Mouse (Mus musculus): ENCODE measurements around the gene Cxcl14.

The Cxcl14 gene

DNA sequence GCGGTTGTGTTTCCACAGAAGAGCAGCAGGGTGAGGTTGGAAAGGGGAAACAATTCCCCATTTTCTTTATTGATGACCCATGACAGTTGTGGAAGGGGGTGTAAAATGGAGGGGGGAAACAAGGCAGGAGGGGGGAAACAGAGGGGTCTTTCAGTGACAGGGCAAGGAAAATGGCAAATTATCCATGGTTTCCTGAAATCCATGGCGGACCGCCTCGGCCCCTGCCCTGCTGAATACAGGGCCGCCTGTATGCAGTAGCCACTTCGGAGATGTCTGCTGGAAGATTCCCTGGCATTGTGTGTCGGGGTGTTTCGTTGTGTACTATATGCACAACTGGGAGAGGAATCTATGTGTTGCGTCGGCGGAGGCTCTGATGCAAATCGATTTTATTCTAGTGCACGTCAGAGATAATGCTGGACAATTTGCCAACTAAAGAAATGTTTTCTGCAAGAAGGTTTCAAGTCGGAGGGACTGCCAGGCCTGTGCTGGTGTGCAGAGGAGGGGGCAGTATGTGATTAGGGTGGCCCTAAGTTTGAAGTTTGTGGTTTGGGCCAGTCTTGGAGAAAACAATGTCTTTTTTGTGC lies 39.5 kb downstream of the Cxcl14 start:
- in situ Hi-C loops (cut with MboI; ENCODE audit: unreplicated experiment in 2 of 2), result no loop called here

DNA sequence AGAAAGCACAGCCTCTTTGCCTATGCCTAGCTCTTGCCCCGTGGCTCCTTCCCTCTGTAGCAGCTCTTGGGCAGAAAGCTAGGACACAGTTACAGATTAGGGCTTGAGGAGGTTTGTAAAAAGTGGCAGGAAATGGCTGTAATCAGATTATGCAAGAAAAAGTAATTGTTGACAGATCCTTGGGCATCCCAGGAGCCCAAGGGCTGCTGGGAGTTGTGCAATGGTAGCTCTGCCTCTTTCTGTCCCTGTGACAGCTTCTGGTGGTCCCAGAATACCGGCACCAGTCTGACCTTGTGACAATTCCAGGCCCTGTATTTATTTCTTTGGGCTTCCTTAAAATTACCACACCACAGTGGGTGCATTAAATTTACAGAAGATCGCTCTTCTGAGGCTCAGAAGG lies 43.0 kb downstream of the Cxcl14 start:
- in situ Hi-C loops (cut with MboI; ENCODE audit: unreplicated experiment in 2 of 2), result no loop called here

DNA sequence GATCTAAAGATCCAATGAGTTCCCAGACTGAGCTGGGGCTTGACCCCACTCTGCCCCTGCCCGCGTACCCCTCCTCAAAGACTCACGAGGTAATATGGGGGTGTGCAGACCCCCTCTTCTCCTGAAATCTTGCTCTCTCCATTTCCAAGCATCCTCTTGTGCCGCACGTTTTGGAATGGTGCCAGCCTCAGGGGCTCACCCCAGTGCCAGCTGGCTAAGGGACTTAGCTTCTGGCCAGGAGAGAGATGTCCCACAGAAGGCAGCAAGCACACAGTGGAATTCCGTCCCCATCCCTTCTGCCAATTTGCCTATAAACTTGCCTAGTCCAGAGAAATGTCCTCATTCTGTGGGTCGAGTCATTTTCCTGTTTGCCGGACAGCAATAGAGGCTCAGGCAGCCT lies 43.6 kb downstream of the Cxcl14 start:
- in situ Hi-C loops (cut with MboI; ENCODE audit: unreplicated experiment in 2 of 2), result no loop called here

DNA sequence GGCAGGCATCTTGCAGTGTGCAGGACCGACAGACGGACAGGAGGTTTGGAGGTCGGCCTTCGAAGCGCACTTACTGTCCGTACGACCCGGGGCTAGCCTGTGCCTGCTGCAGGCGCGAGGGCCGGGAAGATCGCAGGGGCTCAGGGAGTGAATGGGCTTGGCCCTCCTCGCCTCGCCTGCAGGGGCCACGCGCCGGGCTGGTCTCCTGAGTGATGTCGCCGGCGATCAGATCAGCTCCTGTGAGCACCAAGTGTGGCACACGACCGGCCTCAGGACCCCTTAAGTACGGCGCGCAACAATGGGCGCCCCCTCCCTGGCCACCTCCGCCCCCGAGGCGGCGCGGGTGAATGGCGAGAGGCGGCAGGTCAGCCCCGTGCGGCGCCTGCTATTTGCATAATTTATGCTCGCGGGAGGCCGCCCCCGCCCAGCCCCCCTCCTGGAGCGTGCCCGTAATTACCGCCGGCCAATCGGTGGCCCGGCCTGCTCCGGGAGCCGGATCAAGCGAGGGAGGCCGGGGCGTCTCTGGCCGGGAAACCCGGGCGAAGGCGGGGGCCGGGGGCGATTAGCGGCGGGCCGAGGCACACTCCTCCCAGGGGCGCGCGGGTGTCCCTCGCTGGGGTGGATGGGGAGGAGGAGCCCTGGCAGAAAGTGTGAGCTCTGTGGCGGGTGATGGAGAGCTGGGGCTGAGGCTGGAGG lies 44.3 kb downstream of the Cxcl14 start, which contains the start of gene Neurog1:
Gene Neurog1 (minus strand): TSS at position 240 of the 696 bp plus-strand sequence.
- in situ Hi-C loops (cut with MboI; ENCODE audit: unreplicated experiment in 2 of 2), result no loop called here

DNA sequence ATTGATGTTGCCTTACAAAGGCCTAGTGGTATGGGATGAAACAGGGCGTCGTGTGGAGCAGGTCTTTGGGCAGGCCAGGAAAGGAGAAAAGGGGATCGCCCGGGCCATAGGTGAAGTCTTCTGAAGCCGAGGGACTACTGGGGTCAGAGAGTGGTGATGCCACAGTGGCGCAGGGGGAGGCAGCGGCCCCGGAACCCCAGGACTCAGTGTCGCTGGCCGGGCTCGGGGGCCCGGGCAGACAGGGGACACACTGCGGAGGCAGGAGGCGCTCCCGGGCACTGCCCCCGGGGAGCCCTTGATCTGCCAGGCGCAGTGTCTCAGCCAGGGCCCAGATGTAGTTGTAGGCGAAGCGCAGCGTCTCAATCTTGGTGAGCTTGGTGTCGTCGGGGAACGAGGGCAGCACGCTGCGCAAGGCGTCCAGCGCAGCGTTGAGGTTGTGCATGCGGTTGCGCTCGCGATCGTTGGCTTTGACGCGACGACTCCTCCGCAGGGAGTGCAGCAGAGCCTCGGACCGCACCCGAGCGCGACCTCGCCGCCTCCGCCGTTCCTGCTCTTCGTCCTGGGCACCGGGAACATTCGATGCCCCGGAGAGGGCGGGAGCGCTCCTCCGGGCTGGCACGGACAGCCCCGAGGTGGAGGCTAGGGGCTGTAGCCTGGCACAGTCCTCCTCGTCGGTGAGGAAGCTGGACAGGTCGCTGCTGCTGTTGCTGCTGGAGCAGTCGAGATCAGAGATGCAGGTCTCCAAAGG lies 45.0 kb downstream of the Cxcl14 start:
- in situ Hi-C loops (cut with MboI; ENCODE audit: unreplicated experiment in 2 of 2), result no loop called here

DNA sequence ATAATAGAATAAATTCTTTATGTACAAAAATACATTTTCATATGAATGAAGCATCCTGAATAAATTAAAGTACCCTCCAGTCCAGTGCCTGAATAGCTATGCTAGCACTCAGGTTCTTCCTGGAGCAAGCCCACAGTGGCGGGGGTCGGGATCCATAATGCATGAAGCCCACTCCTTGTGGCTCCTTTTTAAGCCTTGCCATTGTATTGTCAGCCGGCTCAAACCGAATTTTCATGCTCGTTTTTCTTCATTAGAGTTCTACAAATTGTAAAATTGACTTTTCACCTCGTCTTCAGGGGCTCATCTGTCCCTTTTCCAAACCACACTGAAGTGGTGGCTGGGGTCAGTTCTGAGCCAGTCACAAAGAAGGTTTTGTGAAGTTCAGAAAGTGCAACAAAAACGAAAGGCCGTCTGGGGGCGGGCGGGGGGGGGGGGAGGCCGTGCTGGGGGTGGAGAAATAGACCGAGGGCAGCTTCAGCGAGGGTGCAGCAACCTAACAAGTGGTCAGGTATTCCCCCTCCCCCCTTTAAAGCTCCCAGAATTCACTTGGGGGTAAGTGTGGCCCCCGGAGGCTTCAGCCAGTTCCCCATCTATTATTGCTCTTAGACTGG lies 45.7 kb downstream of the Cxcl14 start:
- in situ Hi-C loops (cut with MboI; ENCODE audit: unreplicated experiment in 2 of 2), result no loop called here

DNA sequence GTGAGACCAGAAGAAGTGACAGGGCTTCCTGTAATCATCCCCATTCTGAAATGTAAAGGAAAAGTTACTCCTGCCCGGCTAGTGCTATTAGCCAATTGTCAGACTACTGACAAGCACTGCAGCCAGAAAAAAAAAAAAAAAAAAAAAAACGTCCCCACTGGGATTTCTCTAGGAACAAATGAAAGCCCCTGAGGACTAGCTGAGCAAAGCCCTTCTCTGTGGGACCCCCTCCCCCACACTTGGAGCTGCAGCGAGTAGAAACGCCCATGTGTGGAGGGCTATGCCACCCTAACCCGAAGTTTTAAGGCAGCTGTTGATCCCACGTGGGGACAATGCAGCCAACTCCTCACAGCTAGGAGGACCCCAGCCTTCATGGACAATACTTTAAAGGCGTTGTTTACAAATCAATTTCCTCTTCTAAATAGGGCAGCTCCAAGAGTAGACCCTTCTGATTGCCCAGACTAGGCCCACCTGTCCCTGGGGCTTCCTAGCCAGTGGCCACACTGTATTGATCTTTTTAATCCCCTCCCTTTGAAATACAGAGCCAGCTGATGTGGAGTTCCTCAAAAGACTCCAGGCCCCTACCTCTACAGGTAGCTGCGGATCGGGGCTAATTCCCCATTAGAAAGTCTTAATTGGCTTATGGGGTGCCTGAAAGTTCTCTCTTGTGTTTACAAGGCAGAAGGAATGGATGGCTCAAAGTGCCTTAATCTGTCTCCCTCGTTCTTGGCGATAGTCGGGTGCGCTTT lies 46.6 kb downstream of the Cxcl14 start:
- in situ Hi-C loops (cut with MboI; ENCODE audit: unreplicated experiment in 2 of 2), result no loop called here

DNA sequence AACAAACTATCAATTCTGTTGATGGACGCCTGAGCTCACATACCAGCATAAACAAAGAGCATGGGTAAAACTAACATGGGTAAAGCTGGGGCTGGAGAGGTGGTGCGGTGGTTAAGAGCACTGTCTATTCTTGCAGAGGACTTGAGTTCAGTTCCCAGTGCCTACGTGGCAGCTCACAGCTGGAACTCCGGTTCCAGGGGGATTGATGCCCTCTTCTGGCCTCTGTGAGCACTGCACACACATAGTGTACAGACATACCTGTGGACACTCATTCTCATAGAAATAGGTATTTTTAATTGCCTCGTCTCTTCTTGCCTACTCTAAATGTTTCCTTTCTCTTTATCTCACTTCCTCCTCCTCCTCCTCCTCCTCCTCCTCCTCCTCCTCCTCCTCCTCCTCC lies 53.2 kb downstream of the Cxcl14 start:
- in situ Hi-C loops (cut with MboI; ENCODE audit: unreplicated experiment in 2 of 2), result no loop called here

DNA sequence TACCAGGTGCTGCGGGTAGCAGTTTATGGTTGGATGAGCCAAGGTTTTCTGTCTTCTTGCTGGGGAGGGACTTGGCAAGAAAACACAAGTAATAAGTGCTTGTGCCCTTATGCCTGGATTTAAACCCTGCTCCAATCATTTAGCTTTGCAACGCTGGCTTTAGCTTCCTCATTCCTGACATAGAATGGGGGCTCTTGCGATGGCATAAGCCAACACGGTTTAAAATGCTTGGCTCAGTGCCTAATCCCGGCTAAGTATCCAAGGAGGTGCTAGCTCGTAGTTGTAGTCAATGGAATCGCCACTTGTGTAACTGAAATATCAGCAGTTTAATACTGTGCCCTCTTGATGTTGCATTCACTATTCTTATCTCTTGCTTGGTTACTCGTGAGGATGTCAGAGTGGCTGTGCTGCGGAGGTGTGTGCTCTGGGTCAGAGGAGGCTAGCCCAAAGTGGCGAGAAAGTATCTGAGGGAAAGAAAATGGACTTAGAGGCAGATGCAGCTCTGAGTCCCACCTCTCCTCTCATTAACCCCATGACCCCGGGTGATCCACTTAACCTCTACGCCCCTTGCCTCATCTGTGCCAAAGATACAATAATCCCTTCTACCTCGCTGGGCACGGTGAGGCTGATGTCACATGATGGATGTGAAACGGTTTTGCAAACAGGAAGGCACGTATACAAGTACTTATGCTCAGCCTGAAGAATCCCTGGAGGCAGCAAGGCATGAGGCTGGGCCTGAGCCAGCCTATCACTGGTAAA lies 56.2 kb downstream of the Cxcl14 start:
- in situ Hi-C loops (cut with MboI; ENCODE audit: unreplicated experiment in 2 of 2), result no loop called here
